Mouse (Mus musculus) neural tube, embryonic 14.5 days (tissue): ENCODE results near the gene Rsc1a1. TPM values are rescaled to one million over a fixed set of nuclear protein-coding genes. Genes with fewer than 3 reads are reported as not detected.

ENCODE experiments used
- ATAC-seq: fragments of 200-750 bp; cut with Nextera tagmentation; 2 replicates; pipeline ENCODE4 v1.8.0; 2017; ENCODE audit warnings: low read depth, mild to moderate bottlenecking, moderate TSS enrichment, moderate library complexity
- H3K27ac ChIP-seq: fragments of 300-500 bp; sonication (generic); 2 replicates; pipeline ENCODE4 v1.5.1; 2014; ENCODE audit warnings: low read depth, mild to moderate bottlenecking, control low read depth, low read length, moderate library complexity, mixed read lengths
- H3K27me3 ChIP-seq: fragments of 300-500 bp; sonication (generic); 2 replicates; pipeline ENCODE4 v1.6.1; 2014; ENCODE audit warnings: low read length; ENCODE audit not compliant: control insufficient read depth, insufficient read depth
- H3K36me3 ChIP-seq: fragments of 300-500 bp; sonication (generic); 2 replicates; pipeline ENCODE4 v1.6.1; 2014; ENCODE audit warnings: low read length, mixed read lengths; ENCODE audit not compliant: control insufficient read depth, insufficient read depth
- H3K4me1 ChIP-seq: fragments of 300-500 bp; sonication (generic); 2 replicates; pipeline ENCODE4 v1.6.1; 2014; ENCODE audit warnings: low read length; ENCODE audit not compliant: control insufficient read depth, insufficient read depth
- H3K4me2 ChIP-seq: fragments of 300-500 bp; sonication (generic); 2 replicates; pipeline ENCODE4 v1.6.1; 2014; ENCODE audit warnings: mild to moderate bottlenecking, low read depth, low read length, control low read depth
- H3K4me3 ChIP-seq: fragments of 300-500 bp; sonication (generic); 2 replicates; pipeline ENCODE4 v1.5.1; 2014; ENCODE audit warnings: low read depth, low read length, control low read depth, mixed read lengths
- H3K9ac ChIP-seq: fragments of 300-500 bp; sonication (generic); replicated peaks from 2 replicates; pipeline ENCODE4 v1.6.1; 2014; ENCODE audit warnings: low read depth, mild to moderate bottlenecking, control low read depth, low read length, mixed read lengths
- H3K9me3 ChIP-seq: fragments of 300-500 bp; sonication (generic); 2 replicates; pipeline ENCODE4 v1.6.1; 2016; ENCODE audit warnings: low read length; ENCODE audit not compliant: control insufficient read depth
- WGBS: fragments of 180-500 bp; shearing (Covaris S2); extraction: QIAGEN DNeasy Blood & Tissue Kit; methylation state at CpG from one replicate; pipeline ENCODE4 v1.1.7; 2014; 5-methylcytosine and 5-hydroxymethylcytosine counted together
- polyA plus RNA-seq: library from polyadenylated mRNA; unstranded; fragments of >200 nt; fragmentation: Nextera tagmentation; extraction: Ambion mirVana; gene quantifications from 2 replicates; pipeline ENCODE4 v1.2.1, GENCODE M21; 2014

Rsc1a1 gene
- polyA plus RNA-seq, 1 experiment from 2014 or later = 0.83 TPM

DNA sequence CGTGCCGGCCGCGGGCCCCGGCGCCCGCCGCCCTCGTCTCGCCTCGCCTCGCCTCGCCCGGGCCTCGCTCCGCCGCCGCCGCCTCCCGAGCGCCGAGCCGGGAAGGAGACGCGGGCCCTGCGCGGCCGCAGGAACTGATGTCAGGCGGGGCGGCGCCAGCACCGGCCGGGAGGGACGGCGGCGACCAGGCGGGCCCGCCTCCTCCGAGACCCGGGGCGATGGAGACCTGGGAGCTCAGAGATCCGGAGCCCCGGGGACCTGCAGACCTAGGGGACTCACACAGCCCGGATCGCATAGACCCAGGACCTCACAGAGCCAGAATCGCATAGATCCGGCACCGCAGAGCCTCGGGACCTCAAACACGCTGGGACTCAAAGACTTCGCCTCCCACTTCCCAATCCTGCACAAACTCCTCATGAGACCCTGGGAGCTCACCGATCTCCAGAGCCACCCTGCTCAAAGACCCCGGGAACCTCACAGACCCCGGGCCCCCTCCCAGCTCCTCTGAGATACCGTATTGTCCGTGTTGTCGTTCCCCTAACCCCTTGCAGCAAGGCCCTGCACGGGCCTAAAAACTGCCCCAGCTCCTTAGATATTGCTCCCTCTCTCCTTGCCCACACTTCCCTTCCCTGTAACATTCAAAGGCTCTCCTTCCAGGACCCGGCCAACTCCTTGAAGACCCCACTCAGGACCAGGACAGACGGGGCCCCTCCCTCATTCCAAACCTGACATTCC is 21.2 kb downstream of the Rsc1a1 start:
- H3K36me3 ChIP-seq = no peaks in the 10 kb centered on the region; the same call in 1 of the 2 replicates
- WGBS = under 1% methylated on average over 46 of the region's 60 CpGs
- peaks cover 14% of the 10 kb centered on the region for H3K4me1 ChIP-seq
- peak overlapping the region; percentile 83 for H3K4me3 ChIP-seq
- peak; percentile 90 for ATAC-seq
- H3K27ac ChIP-seq = peak overlapping the region; percentile 81
- peak overlapping the region; percentile 69 for H3K4me2 ChIP-seq
- H3K9me3 ChIP-seq = no peaks in the 10 kb centered on the region
- no peaks in the 10 kb centered on the region for H3K27me3 ChIP-seq
- H3K9ac ChIP-seq = peak overlapping the region; percentile 98

DNA sequence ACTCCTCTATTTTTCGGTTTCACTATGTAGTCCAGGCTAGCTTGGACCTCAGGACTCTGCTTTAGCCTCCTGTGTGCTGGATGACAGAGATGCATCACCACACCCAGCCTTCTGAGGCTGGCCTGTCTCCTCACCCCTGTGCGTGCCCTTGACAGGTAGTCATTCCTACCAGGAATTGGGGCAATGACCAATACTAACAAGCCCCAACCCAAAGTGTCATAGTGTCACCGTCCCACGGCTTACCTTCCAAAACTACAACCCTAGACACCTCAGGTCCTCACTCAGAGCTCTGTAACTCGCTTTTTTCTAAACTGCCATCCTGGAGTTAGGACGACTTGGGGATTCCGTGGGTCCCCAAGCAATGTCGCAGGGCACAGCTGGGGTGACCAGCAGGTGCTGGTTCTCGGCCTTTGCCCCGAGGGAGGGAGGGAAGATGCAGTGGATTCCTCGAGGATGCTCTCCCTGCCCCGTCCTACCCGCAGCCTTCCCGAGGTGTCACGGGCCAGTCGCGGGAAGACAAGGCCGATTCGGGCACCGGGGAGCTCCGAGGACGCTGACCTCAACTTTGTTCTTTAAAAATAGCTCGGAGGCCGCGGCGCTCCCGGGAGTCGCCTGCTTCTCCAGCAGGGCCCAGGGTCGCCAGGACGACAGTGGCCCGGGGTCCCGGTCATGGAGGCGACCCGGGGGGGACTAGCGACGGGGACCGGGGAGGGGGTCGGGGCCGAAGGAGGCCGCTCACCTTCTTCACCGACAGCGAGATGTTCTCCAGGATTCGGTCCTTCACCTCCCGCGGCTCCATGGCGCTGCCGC is 22.1 kb downstream of the Rsc1a1 start:
- H3K4me1 ChIP-seq = peaks cover 14% of the 10 kb centered on the region
- H3K9ac ChIP-seq = peak overlapping the region; percentile 98
- peak overlapping the region; percentile 69 for H3K4me2 ChIP-seq
- ATAC-seq = peak; percentile 42; the same call in 1 of the 2 replicates
- H3K4me3 ChIP-seq = peak overlapping the region; percentile 83
- H3K36me3 ChIP-seq = no peaks in the 10 kb centered on the region; the same call in 1 of the 2 replicates
- peak overlapping the region; percentile 81 for H3K27ac ChIP-seq
- WGBS = 4% methylated on average over 47 of the region's 47 CpGs
- no peaks in the 10 kb centered on the region for H3K27me3 ChIP-seq
- no peaks in the 10 kb centered on the region for H3K9me3 ChIP-seq

DNA sequence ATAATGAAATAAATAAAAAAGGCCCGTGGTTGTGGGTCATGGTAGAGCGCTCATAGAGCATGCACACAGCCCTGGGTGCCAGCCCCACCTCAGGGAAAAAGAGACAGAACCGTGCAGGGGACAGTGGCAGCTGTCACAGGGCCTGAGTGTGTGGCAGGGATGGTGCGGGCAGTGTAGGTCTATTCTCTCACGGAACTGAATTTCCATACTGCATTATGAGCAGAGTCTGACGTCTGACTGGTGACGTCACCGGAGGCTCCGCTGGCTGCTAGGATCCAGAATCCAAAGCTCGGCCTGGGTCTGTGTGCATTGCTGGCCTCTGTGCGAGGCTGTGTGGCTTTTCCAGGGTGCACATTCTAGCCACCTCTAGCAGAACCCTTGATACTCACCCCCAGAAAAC is 24.5 kb downstream of the Rsc1a1 start:
- no peak overlapping the region for H3K4me3 ChIP-seq
- 88% methylated on average over 11 of the region's 11 CpGs for WGBS
- peaks cover 14% of the 10 kb centered on the region for H3K4me1 ChIP-seq
- no peak overlapping the region for H3K9ac ChIP-seq
- H3K27ac ChIP-seq = no peak overlapping the region
- H3K36me3 ChIP-seq = peaks cover 4% of the 10 kb centered on the region
- H3K4me2 ChIP-seq = no peak overlapping the region
- no peaks in the 10 kb centered on the region for H3K9me3 ChIP-seq
- H3K27me3 ChIP-seq = no peaks in the 10 kb centered on the region
- ATAC-seq = no peak

DNA sequence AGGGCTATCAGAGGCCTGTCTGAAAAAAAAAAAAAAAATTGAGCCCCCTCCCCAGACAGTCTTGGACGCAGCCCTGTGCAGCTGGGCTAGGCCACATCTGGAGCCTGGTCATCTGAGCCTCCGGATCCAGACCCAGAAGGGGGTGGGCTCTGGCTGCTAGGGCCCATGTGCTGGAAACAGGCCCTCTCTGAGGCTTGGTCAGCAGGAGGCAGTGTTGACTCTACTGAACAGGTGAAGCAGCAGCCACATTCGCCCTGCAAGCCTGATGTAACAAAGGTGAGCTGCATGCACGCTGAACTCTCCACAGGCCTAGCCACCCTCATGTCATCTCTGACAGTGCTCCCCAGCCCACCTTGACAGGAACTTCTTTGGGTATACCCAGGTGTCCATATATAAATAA is 25.7 kb downstream of the Rsc1a1 start:
- Histone ChIP-seq H3K36me3 (peaks cover 4% of the 10 kb centered on the region), H3K27ac (no peak overlapping the region), H3K4me3 (no peak overlapping the region), H3K9ac (no peak overlapping the region), H3K9me3 (no peaks in the 10 kb centered on the region), H3K4me2 (no peak overlapping the region), H3K4me1 (peaks cover 10% of the 10 kb centered on the region), H3K27me3 (no peaks in the 10 kb centered on the region)
- no peak for ATAC-seq
- 67% methylated on average over 4 of the region's 4 CpGs for WGBS

DNA sequence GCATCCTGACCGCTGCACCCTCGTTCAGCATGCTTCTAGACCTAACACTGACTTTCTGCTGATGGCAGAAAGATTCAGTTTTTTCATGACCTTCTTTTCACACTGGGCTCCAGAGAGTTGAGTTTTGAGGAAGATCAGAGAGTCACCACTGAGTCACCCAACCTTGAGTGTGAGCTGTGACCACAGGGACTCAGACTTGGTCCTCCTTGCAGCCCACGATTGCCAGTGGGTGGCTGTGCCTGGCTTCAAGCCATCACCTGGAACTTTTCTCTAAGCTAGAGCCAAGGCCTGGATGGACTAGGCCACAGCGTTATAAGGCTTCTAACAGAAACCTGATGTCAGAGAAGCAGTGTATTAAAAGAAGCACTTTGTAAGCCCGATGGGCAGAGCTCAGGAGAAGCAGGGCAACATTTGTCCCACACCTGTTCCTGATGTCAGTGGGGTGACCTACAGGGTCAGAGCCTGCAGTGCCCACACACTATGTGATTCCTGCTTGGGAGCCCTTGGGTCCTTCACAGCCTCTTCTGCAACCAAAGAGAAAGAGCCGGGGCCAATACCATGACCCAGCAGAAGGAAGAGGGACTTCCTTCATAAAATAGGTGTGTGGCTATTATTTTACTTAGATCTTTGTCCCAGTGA is 26.4 kb downstream of the Rsc1a1 start:
- no peaks in the 10 kb centered on the region for H3K9me3 ChIP-seq
- no peak for ATAC-seq
- no peak overlapping the region for H3K9ac ChIP-seq
- no peak overlapping the region for H3K4me2 ChIP-seq
- no peak overlapping the region for H3K27ac ChIP-seq
- H3K4me3 ChIP-seq = no peak overlapping the region
- peaks cover 10% of the 10 kb centered on the region; the same call in 1 of the 2 replicates for H3K4me1 ChIP-seq
- WGBS = 95% methylated on average over 6 of the region's 6 CpGs
- H3K36me3 ChIP-seq = peaks cover 4% of the 10 kb centered on the region
- H3K27me3 ChIP-seq = no peaks in the 10 kb centered on the region

DNA sequence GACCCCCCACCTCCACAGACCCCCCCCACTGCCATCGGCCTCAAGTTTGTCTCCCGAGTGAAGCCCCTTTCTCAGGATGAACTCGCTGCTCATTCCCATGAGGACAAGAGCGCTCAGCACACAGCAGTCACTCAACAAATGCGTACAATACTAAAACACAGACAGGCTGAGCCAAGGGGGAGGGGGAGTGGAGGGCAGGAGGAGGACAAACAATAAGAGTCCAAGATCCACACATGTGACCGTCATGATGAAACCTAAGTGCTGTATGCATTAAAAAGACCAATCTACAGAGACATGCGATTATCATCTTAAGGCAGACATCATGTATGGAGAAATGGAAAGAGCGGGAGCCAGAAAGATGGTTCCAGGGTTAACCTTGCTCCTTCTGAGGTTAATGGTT is 28.5 kb downstream of the Rsc1a1 start:
- no peak overlapping the region for H3K27ac ChIP-seq
- ATAC-seq = no peak
- no peaks in the 10 kb centered on the region for H3K27me3 ChIP-seq
- no peak overlapping the region for H3K9ac ChIP-seq
- H3K36me3 ChIP-seq = peaks cover 4% of the 10 kb centered on the region
- H3K4me3 ChIP-seq = no peak overlapping the region
- 0 out of 2 replicates have a peak, but pooled peaks cover 4% of the 10 kb centered on the region for H3K4me1 ChIP-seq
- H3K4me2 ChIP-seq = no peak overlapping the region
- 72% methylated on average over 8 of the region's 8 CpGs for WGBS
- no peaks in the 10 kb centered on the region for H3K9me3 ChIP-seq

DNA sequence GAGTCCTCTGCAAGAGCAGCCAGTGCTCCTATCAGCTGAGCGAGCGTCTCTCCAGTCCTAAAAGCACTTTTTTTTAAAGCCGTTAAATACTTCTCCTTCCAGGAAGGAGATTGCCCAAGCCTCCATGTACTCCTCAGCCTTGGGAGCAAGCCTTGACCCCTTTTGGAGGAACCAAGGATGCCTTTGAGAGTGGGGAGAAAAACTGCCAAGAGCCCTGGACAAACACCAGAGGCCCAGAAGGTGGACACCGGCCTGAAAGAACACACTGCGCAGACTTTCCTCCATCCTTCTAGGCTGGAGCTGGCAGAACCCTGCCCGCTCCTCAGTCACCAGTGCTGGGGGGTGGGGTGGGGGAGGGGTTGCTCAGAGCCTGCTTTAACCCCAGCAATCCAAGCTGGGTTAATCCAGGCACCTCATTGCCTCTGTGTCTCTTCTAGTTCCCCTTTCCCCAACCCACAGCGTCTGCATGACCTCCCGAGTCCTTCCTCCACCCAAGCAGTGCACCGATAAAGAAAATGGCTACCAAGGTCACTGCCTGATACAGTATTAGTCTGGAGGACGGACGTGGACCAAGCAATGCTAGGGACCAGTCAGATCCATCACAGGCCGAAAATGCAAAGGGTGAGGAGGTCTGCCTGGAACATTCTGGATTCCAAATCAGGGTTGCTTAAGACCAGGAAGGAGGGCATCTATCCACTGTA is 29.3 kb downstream of the Rsc1a1 start:
- Histone ChIP-seq H3K27ac (no peak overlapping the region), H3K9me3 (no peaks in the 10 kb centered on the region), H3K4me1 (0 out of 2 replicates have a peak, but pooled peaks cover 4% of the 10 kb centered on the region), H3K27me3 (no peaks in the 10 kb centered on the region), H3K9ac (no peak overlapping the region), H3K36me3 (peaks cover 4% of the 10 kb centered on the region), H3K4me3 (no peak overlapping the region), H3K4me2 (no peak overlapping the region)
- WGBS = 90% methylated on average over 12 of the region's 12 CpGs
- no peak for ATAC-seq

DNA sequence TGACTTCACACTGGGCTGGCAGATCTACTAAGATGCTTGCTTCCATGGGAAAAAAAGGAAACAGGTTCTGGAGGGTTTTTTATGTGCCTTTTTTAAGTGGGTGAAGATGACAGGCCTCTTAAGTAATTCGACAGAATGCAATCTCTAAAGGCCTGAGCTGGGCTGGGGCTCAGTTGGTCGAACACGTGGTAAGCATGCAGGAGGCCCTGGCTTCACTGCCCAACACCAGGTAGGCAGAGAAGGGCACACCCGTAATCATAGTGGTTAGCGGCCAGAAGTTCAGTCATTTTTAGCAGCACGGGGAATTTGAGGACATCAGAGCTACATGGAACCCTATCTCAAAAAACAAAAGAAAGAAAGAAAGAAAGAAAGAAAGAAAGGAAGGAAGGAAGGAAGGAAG is 30.9 kb downstream of the Rsc1a1 start:
- WGBS = 84% methylated on average over 6 of the region's 6 CpGs
- H3K27ac ChIP-seq = peak overlapping the region; percentile 34; the same call in 1 of the 2 replicates

More for the DNA sequence above, 30.9 kb downstream of the Rsc1a1 start:
- Histone ChIP-seq H3K4me1 (peaks cover 6% of the 10 kb centered on the region; the same call in 1 of the 2 replicates), H3K9me3 (no peaks in the 10 kb centered on the region), H3K4me2 (no peak overlapping the region), H3K36me3 (peaks cover 4% of the 10 kb centered on the region; the same call in 1 of the 2 replicates), H3K9ac (no peak overlapping the region), H3K4me3 (no peak overlapping the region), H3K27me3 (no peaks in the 10 kb centered on the region)
- ATAC-seq = no peak
